Mouse (Mus musculus) CD8-positive naive resting alpha-beta T cell, adult 2 months (primary cell): ENCODE data around the gene Atg5.
"Not testable (repeated sequence)": the region's sequence is repeated elsewhere in the genome, so short reads cannot be mapped to it uniquely, and the experiment has no call there.

Source experiments
- DNase-seq, 2 experiments: peaks; one replicate each; pipeline ENCODE4 v3.0.0; 2022; ENCODE audit warnings: low read depth in 2 of 2, low spot score in 2 of 2

The Atg5 gene

GRCm38 (mm10) chr10:44309250-44309649 lies 41.1 kb downstream of the Atg5 start:
- DNase-seq, result no peak

GRCm38 (mm10) chr10:44315276-44315675 lies 47.1 kb downstream of the Atg5 start:
- DNase-seq, result no peak

GRCm38 (mm10) chr10:44316280-44317270 lies 48.4 kb downstream of the Atg5 start:
- DNase-seq, result no peak

- DNase-seq, result no peak
Measured at GRCm38 (mm10) chr10:44322166-44322565, 54.0 kb downstream of the Atg5 start.

GRCm38 (mm10) chr10:44323070-44323775 lies 55.1 kb downstream of the Atg5 start:
- DNase-seq, result no peak

- DNase-seq, result no peak
Measured at GRCm38 (mm10) chr10:44323836-44324235, 55.7 kb downstream of the Atg5 start.

- no peak for DNase-seq
Measured at GRCm38 (mm10) chr10:44325551-44326500, 57.7 kb downstream of the Atg5 start.

GRCm38 (mm10) chr10:44327057-44327456 lies 58.9 kb downstream of the Atg5 start:
- DNase-seq, result no peak

GRCm38 (mm10) chr10:44328347-44328746 lies 60.2 kb downstream of the Atg5 start:
- peak; percentile 14 to 45 for DNase-seq

- no peak for DNase-seq
Measured at GRCm38 (mm10) chr10:44330717-44331116, 62.6 kb downstream of the Atg5 start.

- no peak for DNase-seq
Measured at GRCm38 (mm10) chr10:44331469-44331868, 63.3 kb downstream of the Atg5 start.

GRCm38 (mm10) chr10:44332656-44333055 lies 64.5 kb downstream of the Atg5 start:
- DNase-seq, result not testable (repeated sequence)

GRCm38 (mm10) chr10:44336641-44337382 lies 68.7 kb downstream of the Atg5 start:
- DNase-seq, result not testable (repeated sequence)

- no peak for DNase-seq
Measured at GRCm38 (mm10) chr10:44338571-44338970, 70.4 kb downstream of the Atg5 start.

- DNase-seq, result no peak
Measured at GRCm38 (mm10) chr10:44339326-44339725, 71.2 kb downstream of the Atg5 start.

- no peak for DNase-seq
Measured at GRCm38 (mm10) chr10:44340928-44341327, 72.8 kb downstream of the Atg5 start.

GRCm38 (mm10) chr10:44341826-44342521 lies 73.8 kb downstream of the Atg5 start:
- DNase-seq, result no peak

- no peak for DNase-seq
Measured at GRCm38 (mm10) chr10:44343351-44343750, 75.2 kb downstream of the Atg5 start.

- no peak for DNase-seq
Measured at GRCm38 (mm10) chr10:44347549-44348172, 79.5 kb downstream of the Atg5 start.
